8 mouse cellular contexts compared by ENCODE assay signal in the genomic region with DNA sequence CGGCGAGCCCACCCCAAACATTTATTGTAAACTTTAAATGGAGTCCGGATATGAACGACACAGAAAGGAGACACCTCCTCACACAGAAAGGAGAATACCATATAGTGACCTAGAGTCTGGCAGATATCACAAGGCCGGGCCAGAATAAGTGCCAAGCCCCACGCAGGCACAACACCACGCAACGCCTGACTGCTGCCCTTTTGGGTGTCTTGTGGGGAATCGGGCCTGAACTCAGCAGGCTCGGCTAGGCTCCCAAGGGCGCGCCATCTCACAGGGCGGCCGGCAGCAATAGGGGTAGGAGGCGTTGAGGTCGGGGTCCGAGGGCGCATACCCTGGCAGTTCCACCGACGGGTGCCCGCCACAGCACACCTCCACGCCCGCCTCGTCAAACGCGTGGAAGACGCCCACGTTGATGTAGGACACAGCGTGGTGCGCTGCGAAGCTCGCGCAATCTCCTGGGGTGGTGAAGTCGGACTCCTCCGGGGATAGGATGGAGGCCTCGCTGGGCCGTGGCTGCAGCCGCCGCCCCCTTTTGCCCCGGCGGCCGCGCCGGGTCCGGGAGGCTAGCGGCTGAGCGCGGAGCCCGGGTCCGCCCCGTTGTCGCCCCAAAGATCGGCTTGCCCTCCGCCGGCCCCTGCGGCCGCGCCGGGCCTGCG. TPM values are rescaled to one million over a fixed set of nuclear protein-coding genes. Genes with fewer than 3 reads are reported as not detected.
DNase-seq lines count a peak whose midpoint lies in the region; ATAC-seq lines count a peak whose summit lies in the region.

No protein-coding gene starts in this region.

- 3% methylated on average over 58 of the region's 60 CpGs for WGBS in hindbrain, embryonic 14.5 days

- peak overlapping the region; percentile 94 for H3K4me3 ChIP-seq in megakaryocyte, embryonic 14.5 days (replicated peaks)
- peak overlapping the region; percentile 62 for H3K4me3 ChIP-seq in hindbrain, embryonic 14.5 days (replicated peaks; ENCODE audit: low read length)

- H3K9me3 ChIP-seq in megakaryocyte, embryonic 14.5 days, result no peaks in the 10 kb centered on the region
- H3K9me3 ChIP-seq in hindbrain, embryonic 14.5 days (ENCODE audit: control insufficient read depth, low read length), result no peaks in the 10 kb centered on the region

- H3K27ac ChIP-seq in hindbrain, embryonic 14.5 days, result no peak overlapping the region

- peak overlapping the region; percentile 90 for H3K4me2 ChIP-seq in hindbrain, embryonic 14.5 days (replicated peaks)

- H3K27me3 ChIP-seq in megakaryocyte, embryonic 14.5 days (replicated peaks), result peaks cover 73% of the 10 kb centered on the region
- H3K27me3 ChIP-seq in hindbrain, embryonic 14.5 days (ENCODE audit: control insufficient read depth, insufficient read depth, low read length), result peaks cover 83% of the 10 kb centered on the region

- no peak for ATAC-seq in megakaryocyte, adult 5-6 weeks (ENCODE audit: poor library complexity, severe bottlenecking)
- ATAC-seq in hindbrain, embryonic 14.5 days (ENCODE audit: low FRiP score), result peak; percentile 6; the same call in 1 of the 2 replicates
- 0 out of 2 replicates have a peak, but pooled peaks have one; percentile 20 for ATAC-seq in megakaryocyte-erythroid progenitor cell, adult 5-6 weeks (replicated peaks; ENCODE audit: low FRiP score, low TSS enrichment, poor library complexity, severe bottlenecking)

- peak; percentile 9 for DNase-seq in adrenal gland, postnatal 14 days
- no peak for DNase-seq in adrenal gland, adult 2 months
- no peak for DNase-seq in hindbrain, embryonic 14.5 days (ENCODE audit: low spot score)
- no peak for DNase-seq in T-cell, adult 2 months (ENCODE audit: low spot score)
- DNase-seq in left cerebral cortex, adult 11 months (ENCODE audit: low spot score), result no peak

- peak overlapping the region; percentile 73 for H3K9ac ChIP-seq in hindbrain, embryonic 14.5 days

- peaks cover 6% of the 10 kb centered on the region for H3K36me3 ChIP-seq in megakaryocyte, embryonic 14.5 days (replicated peaks; ENCODE audit: low read length)
- no peaks in the 10 kb centered on the region for H3K36me3 ChIP-seq in hindbrain, embryonic 14.5 days (replicated peaks; ENCODE audit: control insufficient read depth, insufficient read depth)

- peaks cover 86% of the 10 kb centered on the region for H3K4me1 ChIP-seq in megakaryocyte, embryonic 14.5 days
- peaks cover 24% of the 10 kb centered on the region for H3K4me1 ChIP-seq in hindbrain, embryonic 14.5 days (replicated peaks; ENCODE audit: control insufficient read depth, insufficient read depth, low read length)

RNA-seq across cellular contexts. Expression of gene Gm42517, which starts 1.3 kb away (rescaled TPM):
- 0.19 and 0.37 TPM in 2 replicates for total RNA-seq in adrenal gland, postnatal 14 days (2021)
- 1 to 10 TPM; 1.6 to 3.3 TPM for total RNA-seq in adrenal gland, adult 2 months (2021)
- 13.9 and 14.2 TPM in 2 replicates for polyA plus RNA-seq in adrenal gland, adult 2 months (2012; rRNA removed)
- polyA plus RNA-seq in megakaryocyte, embryonic 14.5 days (2012; ENCODE audit: insufficient read depth, low replicate concordance), result 101 and 308 TPM in 2 replicates
- not detected in 2 replicates for total RNA-seq in megakaryocyte, adult 5-6 weeks (2015)
- not detected in 2 replicates for total RNA-seq in megakaryocyte, adult 5-6 weeks (2017)
- 4.3 and 6.1 TPM in 2 replicates for polyA plus RNA-seq in hindbrain, embryonic 14.5 days (2014; fragmentation: Nextera tagmentation; extraction: Ambion mirVana)
- total RNA-seq in megakaryocyte-erythroid progenitor cell, adult 5-6 weeks (2014; fragmentation: Nextera tagmentation), result not detected in 2 replicates
- not detected in 2 replicates for total RNA-seq in megakaryocyte-erythroid progenitor cell, adult 5-6 weeks (2017)

RNA-seq across cellular contexts. Expression of gene Pde6b, which starts 21.7 kb away (rescaled TPM):
- not detected in 2 replicates for total RNA-seq in adrenal gland, postnatal 14 days (2021)
- total RNA-seq in adrenal gland, adult 2 months (2021), result not detected
- not detected in 2 replicates for polyA plus RNA-seq in adrenal gland, adult 2 months (2012; rRNA removed)
- polyA plus RNA-seq in megakaryocyte, embryonic 14.5 days (2012; ENCODE audit: insufficient read depth, low replicate concordance), result not detected in 2 replicates
- total RNA-seq in megakaryocyte, adult 5-6 weeks (2015), result not detected in 2 replicates
- total RNA-seq in megakaryocyte, adult 5-6 weeks (2017), result not detected in 2 replicates
- polyA plus RNA-seq in hindbrain, embryonic 14.5 days (2014; fragmentation: Nextera tagmentation; extraction: Ambion mirVana), result 0.28 TPM in 1 of 2 replicates, not detected in the other
- total RNA-seq in megakaryocyte-erythroid progenitor cell, adult 5-6 weeks (2014; fragmentation: Nextera tagmentation), result not detected in 2 replicates
- not detected in 2 replicates for total RNA-seq in megakaryocyte-erythroid progenitor cell, adult 5-6 weeks (2017)

RNA-seq across cellular contexts. Expression of gene Pigg, which starts 54.0 kb away (rescaled TPM):
- 8.7 and 9.7 TPM in 2 replicates for total RNA-seq in adrenal gland, postnatal 14 days (2021)
- 10 to 100 TPM; 11.6 to 13.0 TPM for total RNA-seq in adrenal gland, adult 2 months (2021)
- polyA plus RNA-seq in adrenal gland, adult 2 months (2012; rRNA removed), result 5.7 and 7.6 TPM in 2 replicates
- polyA plus RNA-seq in megakaryocyte, embryonic 14.5 days (2012; ENCODE audit: insufficient read depth, low replicate concordance), result 0.55 and 0.77 TPM in 2 replicates
- 2.7 and 2.9 TPM in 2 replicates for total RNA-seq in megakaryocyte, adult 5-6 weeks (2015)
- 3.9 and 5.0 TPM in 2 replicates for total RNA-seq in megakaryocyte, adult 5-6 weeks (2017)
- 2.3 and 2.9 TPM in 2 replicates for polyA plus RNA-seq in hindbrain, embryonic 14.5 days (2014; fragmentation: Nextera tagmentation; extraction: Ambion mirVana)
- 6.2 and 8.8 TPM in 2 replicates for total RNA-seq in megakaryocyte-erythroid progenitor cell, adult 5-6 weeks (2014; fragmentation: Nextera tagmentation)
- 10.8 and 11.0 TPM in 2 replicates for total RNA-seq in megakaryocyte-erythroid progenitor cell, adult 5-6 weeks (2017)
